Mouse (Mus musculus) skeletal muscle tissue, postnatal 0 days (tissue): ENCODE measurements around the gene Ces4a. TPM values are rescaled to one million over a fixed set of nuclear protein-coding genes. Genes with fewer than 3 reads are reported as not detected.

ENCODE experiments used
- polyA plus RNA-seq: library from polyadenylated mRNA; unstranded; fragments of >200 nt; fragmentation: Nextera tagmentation; extraction: Ambion mirVana; gene quantifications from 2 replicates; pipeline ENCODE4 v1.2.1, GENCODE M21; 2015

Gene Ces4a
- not detected in 2 replicates for polyA plus RNA-seq

DNA sequence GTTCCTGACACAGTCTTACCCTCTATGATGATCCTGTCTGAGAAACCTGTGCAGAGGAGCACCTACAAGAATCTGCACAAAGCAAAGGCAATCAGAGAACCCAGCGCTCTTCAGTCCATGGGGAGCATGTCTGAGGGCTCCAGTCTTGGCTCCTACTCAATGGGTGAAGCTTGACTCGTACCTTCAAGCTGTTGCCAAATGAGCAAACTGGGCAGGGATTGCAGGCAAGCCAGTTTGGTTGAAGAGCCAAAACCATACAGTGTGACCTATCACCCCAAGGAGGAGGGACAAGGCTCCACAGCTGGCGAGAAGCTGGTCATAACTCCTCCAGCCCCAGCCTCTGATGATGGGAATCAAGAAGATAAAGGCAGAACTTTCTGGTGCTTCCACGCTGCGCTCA is at the start of gene Ces4a:
TSS of gene Ces4a (plus strand) at position 292 of the 400 bp plus-strand sequence.

DNA sequence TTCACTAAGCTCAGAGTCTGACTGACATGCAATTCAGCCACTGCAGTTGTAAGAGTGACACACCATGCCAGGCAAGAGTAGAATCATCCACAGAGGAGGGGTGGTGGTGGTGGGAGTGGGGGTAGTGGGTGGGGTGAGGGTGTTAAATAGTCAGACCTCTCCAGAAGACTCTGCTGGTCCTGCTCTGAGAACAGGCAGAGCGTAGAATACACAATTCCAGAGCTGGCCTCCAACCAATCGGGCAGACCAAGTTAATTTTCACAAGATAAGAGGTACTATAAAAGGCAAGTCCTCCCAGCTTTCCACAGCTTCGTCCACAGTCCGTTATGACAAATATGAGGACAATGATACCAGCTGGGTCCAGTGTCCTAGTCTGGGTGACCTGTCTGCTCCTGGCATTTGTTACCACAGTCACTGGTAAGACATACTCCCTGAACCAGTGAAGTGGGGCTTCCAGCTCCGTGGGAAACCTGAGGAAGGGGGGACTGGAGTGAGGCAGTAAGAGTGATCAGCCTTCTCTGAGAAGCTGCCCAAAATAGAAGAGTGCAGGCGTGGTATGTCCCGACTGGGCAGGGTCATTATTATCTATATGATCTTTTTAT is 48.0 kb upstream of the Ces4a start, which contains the start of gene Ces3b:
TSS of gene Ces3b (plus strand) at position 305 of the 602 bp plus-strand sequence.

DNA sequence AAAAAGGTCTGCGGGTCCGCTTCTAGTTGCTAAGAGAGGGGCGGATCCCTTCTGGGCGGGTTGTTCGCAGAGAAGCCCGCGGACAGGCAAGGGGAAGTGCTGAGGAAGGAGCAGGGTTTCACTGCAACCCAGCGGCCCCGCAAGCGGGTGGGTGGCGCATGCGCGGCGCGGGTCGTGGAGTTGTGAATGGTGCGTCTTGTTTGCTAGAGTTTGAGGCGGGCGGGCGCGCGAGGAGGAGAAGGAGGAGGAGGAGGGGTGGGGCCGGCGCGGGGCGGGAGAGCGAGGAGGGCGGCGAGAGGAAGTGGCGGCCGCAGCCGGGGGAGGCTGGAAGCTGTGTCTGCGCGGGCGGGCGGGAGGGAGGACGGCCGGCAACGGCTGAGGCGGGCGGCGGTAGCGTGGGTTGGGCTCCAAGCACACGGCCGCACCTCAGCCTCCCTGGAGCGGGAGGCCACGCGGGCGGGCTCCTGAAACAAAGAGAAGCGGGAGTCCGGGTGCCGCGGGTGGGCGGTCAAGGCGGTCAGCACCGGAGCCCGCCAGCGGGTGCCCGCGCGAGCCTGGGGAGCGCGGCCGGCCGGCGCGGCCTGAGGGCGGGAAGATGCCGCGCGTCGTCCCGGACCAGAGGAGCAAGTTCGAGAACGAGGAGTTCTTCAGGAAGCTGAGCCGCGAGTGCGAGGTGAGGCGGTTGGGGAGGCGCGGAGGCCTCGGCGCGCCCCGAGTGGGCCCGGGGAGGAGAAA is 38.9 kb downstream of the Ces4a start, which contains the start of gene Cbfb:
TSS of gene Cbfb (plus strand) at position 294 of the 735 bp plus-strand sequence.

Other genes starting within 250 kb of the Ces4a start
- 0.09 TPM in 1 of 2 replicates, not detected in the other for gene Ces2e, start 205.5 kb upstream of the Ces4a start, polyA plus RNA-seq
- gene Ces2f, start 184.4 kb upstream of the Ces4a start, polyA plus RNA-seq, result 0.63 TPM in 1 of 2 replicates, not detected in the other
- 0.18 and 2.5 TPM in 2 replicates for gene Ces2g, start 170.1 kb upstream of the Ces4a start, polyA plus RNA-seq
- gene Ces2h, start 130.9 kb upstream of the Ces4a start, polyA plus RNA-seq, result not detected in 2 replicates
- not detected in 2 replicates for gene Ces3a, start 83.2 kb upstream of the Ces4a start, polyA plus RNA-seq
- gene Ces3b, start 48.0 kb upstream of the Ces4a start, polyA plus RNA-seq, result not detected in 2 replicates
- gene Cbfb, start 38.9 kb downstream of the Ces4a start, polyA plus RNA-seq, result 32.1 and 36.8 TPM in 2 replicates
- gene D230025D16Rik, start 93.3 kb downstream of the Ces4a start, polyA plus RNA-seq, result 13.8 and 14.6 TPM in 2 replicates
- 12.4 and 15.0 TPM in 2 replicates for gene B3gnt9, start 123.4 kb downstream of the Ces4a start, polyA plus RNA-seq
- 6.5 and 10.0 TPM in 2 replicates for gene Tradd, start 132.8 kb downstream of the Ces4a start, polyA plus RNA-seq
- gene Fbxl8, start 132.8 kb downstream of the Ces4a start, polyA plus RNA-seq, result 0.85 and 2.0 TPM in 2 replicates
- 0.11 and 0.18 TPM in 2 replicates for gene Hsf4, start 138.0 kb downstream of the Ces4a start, polyA plus RNA-seq
- 19.7 and 19.8 TPM in 2 replicates for gene Nol3, start 144.3 kb downstream of the Ces4a start, polyA plus RNA-seq
- gene 4931428F04Rik, start 158.1 kb downstream of the Ces4a start, polyA plus RNA-seq, result 2.1 TPM in 2 replicates
- 4.2 and 6.3 TPM in 2 replicates for gene Exoc3l, start 164.3 kb downstream of the Ces4a start, polyA plus RNA-seq
- 28.1 and 28.5 TPM in 2 replicates for gene E2f4, start 165.9 kb downstream of the Ces4a start, polyA plus RNA-seq
- gene Elmo3, start 173.8 kb downstream of the Ces4a start, polyA plus RNA-seq, result 2.3 and 3.0 TPM in 2 replicates
- 2.5 and 2.8 TPM in 2 replicates for gene Lrrc29, start 194.5 kb downstream of the Ces4a start, polyA plus RNA-seq
- 70.3 and 73.5 TPM in 2 replicates for gene Tmem208, start 194.6 kb downstream of the Ces4a start, polyA plus RNA-seq
- 0.82 and 1.1 TPM in 2 replicates for gene Fhod1, start 216.2 kb downstream of the Ces4a start, polyA plus RNA-seq
- 0.45 and 0.52 TPM in 2 replicates for gene Slc9a5, start 217.0 kb downstream of the Ces4a start, polyA plus RNA-seq
- 0.12 and 0.18 TPM in 2 replicates for gene Plekhg4, start 241.5 kb downstream of the Ces4a start, polyA plus RNA-seq